Mouse (Mus musculus) liver, embryonic 15.5 days (tissue): ENCODE measurements around the gene Appbp2. TPM values are rescaled to one million over a fixed set of nuclear protein-coding genes. Genes with fewer than 3 reads are reported as not detected.
"Not testable (repeated sequence)": the region's sequence is repeated elsewhere in the genome, so short reads cannot be mapped to it uniquely, and the experiment has no call there.

Source experiments
- ATAC-seq: fragments of 200-750 bp; cut with Nextera tagmentation; 2 replicates; pipeline ENCODE4 v1.8.0; 2017; ENCODE audit warnings: moderate number of reproducible peaks, mild to moderate bottlenecking, moderate library complexity; ENCODE audit not compliant: insufficient read depth
- H3K27ac ChIP-seq: fragments of 300-500 bp; sonication (generic); replicated peaks from 2 replicates; pipeline ENCODE4 v1.5.1; 2015; ENCODE audit warnings: mild to moderate bottlenecking, inconsistent platforms
- H3K27me3 ChIP-seq: fragments of 300-500 bp; sonication (generic); 2 replicates; pipeline ENCODE4 v1.6.1; 2015; ENCODE audit warnings: mild to moderate bottlenecking, inconsistent platforms
- H3K36me3 ChIP-seq: fragments of 300-500 bp; sonication (generic); replicated peaks from 2 replicates; pipeline ENCODE4 v1.6.1; 2015; ENCODE audit warnings: moderate library complexity, mild to moderate bottlenecking, inconsistent platforms
- H3K4me1 ChIP-seq: fragments of 300-500 bp; sonication (generic); replicated peaks from 2 replicates; pipeline ENCODE4 v1.6.1; 2015; ENCODE audit warnings: inconsistent platforms
- H3K4me2 ChIP-seq: fragments of 300-500 bp; sonication (generic); 2 replicates; pipeline ENCODE4 v1.6.1; 2015; ENCODE audit warnings: moderate library complexity, mild to moderate bottlenecking, inconsistent platforms
- H3K4me3 ChIP-seq: fragments of 300-500 bp; sonication (generic); replicated peaks from 2 replicates; pipeline ENCODE4 v1.5.1; 2015; ENCODE audit warnings: mild to moderate bottlenecking, inconsistent platforms
- H3K9ac ChIP-seq: fragments of 300-500 bp; sonication (generic); 2 replicates; pipeline ENCODE4 v1.6.1; 2015; ENCODE audit warnings: moderate library complexity, mild to moderate bottlenecking, inconsistent platforms
- H3K9me3 ChIP-seq: fragments of 300-500 bp; sonication (generic); replicated peaks from 2 replicates; pipeline ENCODE4 v1.6.1; 2016; ENCODE audit warnings: inconsistent platforms
- WGBS: fragments of 180-500 bp; shearing (Covaris S2); methylation state at CpG from one replicate; pipeline ENCODE4 v1.1.7; 2015; ENCODE audit warnings: mixed read lengths; ENCODE audit not compliant: insufficient replicate concordance; 5-methylcytosine and 5-hydroxymethylcytosine counted together
- polyA plus RNA-seq: library from polyadenylated mRNA; unstranded; fragments of >200 nt; fragmentation: Nextera tagmentation; extraction: Ambion mirVana; gene quantifications from 2 replicates; pipeline ENCODE4 v1.2.1, GENCODE M21; 2015

The Appbp2 gene
- polyA plus RNA-seq, 1 experiment from 2014 or later: 12.5 TPM

DNA sequence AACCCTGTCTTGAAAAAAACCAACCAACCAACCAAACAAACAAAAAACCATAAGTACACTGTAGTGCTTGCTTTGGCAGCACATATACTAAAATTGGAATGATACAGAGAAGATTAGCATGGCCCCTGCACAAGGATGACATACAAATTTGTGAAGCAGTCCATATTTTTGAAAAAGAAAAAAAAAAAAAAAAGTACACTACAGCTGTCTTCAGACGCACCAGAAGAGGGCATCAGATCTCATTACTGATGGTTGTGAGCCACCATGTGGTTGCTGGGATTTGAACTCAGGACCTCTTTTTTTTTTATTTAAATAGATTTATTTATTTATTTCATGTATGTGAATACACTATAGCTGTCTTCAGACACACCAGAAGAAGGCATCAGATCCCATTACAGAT, 71.9 kb downstream of the Appbp2 start:
- H3K4me3 ChIP-seq, H3K4me2 ChIP-seq, ATAC-seq, H3K9me3 ChIP-seq, H3K36me3 ChIP-seq, H3K4me1 ChIP-seq, H3K9ac ChIP-seq, H3K27ac ChIP-seq: not testable (repeated sequence)
- H3K27me3 ChIP-seq: peaks cover 14% of the 10 kb centered on the region
- 66% methylated on average over 1 of the region's 1 CpGs for WGBS

DNA sequence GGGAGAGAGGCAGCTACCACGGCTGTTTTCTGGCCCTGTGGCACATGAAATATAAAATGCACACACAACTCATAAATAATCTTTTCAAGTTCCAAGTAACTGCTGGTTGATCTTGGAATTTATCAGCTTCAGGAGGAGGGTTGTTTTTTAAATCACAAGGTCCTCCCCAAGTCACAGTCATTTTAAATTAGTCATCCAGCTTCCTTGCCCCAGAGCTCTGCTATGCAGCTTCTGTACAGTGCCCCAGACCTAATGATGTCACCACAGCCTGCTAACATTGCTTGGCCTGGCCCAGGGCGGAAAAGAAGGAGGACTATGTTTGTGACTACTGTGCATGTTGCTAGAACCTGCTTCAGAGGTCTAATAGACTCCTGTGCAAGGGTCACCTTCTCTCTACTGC, 77.6 kb downstream of the Appbp2 start:
- Histone ChIP-seq H3K9ac (no peak overlapping the region), H3K36me3 (no peaks in the 10 kb centered on the region), H3K4me1 (no peaks in the 10 kb centered on the region), H3K4me3 (no peak overlapping the region), H3K9me3 (no peaks in the 10 kb centered on the region), H3K27me3 (peaks cover 19% of the 10 kb centered on the region), H3K4me2 (no peak overlapping the region), H3K27ac (no peak overlapping the region)
- WGBS: 52% methylated on average over 2 of the region's 2 CpGs
- no peak for ATAC-seq

DNA sequence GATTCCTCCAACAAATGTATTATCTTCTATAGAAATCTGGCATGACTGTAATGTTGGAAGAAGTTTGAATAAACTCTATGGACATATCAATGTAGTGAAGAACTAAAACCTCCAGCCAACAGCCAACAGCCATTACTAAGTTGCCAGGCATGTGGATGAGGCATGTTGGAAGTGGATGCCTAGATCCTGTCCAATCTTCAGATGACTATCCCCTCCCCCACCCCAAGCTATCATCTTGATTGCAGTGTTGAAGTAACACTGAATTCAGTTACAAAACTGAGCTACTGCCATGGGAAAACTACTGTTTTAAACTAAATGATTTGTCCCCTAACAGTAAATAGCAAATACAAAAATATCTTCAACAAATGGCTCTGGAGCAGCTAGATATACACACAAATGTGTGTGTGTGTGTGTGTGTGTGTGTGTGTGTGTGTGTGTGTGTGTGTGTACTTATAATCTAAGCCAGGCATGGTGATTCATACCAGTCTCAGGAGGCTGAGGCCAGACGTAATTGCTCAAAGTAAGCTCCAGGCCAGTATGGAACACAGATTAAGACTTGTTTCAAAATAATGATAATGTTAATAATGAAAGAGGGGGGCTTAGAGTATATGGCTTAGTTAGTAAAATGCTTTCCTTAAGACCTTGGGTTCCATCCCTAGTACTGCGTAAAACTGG, 82.5 kb downstream of the Appbp2 start:
- Histone ChIP-seq H3K4me3 (no peak overlapping the region), H3K9ac (no peak overlapping the region), H3K4me2 (no peak overlapping the region), H3K9me3 (no peaks in the 10 kb centered on the region), H3K27ac (no peak overlapping the region), H3K27me3 (peaks cover 5% of the 10 kb centered on the region; the same call in 1 of the 2 replicates), H3K36me3 (no peaks in the 10 kb centered on the region), H3K4me1 (no peaks in the 10 kb centered on the region)
- 68% methylated on average over 2 of the region's 2 CpGs for WGBS
- ATAC-seq: no peak

DNA sequence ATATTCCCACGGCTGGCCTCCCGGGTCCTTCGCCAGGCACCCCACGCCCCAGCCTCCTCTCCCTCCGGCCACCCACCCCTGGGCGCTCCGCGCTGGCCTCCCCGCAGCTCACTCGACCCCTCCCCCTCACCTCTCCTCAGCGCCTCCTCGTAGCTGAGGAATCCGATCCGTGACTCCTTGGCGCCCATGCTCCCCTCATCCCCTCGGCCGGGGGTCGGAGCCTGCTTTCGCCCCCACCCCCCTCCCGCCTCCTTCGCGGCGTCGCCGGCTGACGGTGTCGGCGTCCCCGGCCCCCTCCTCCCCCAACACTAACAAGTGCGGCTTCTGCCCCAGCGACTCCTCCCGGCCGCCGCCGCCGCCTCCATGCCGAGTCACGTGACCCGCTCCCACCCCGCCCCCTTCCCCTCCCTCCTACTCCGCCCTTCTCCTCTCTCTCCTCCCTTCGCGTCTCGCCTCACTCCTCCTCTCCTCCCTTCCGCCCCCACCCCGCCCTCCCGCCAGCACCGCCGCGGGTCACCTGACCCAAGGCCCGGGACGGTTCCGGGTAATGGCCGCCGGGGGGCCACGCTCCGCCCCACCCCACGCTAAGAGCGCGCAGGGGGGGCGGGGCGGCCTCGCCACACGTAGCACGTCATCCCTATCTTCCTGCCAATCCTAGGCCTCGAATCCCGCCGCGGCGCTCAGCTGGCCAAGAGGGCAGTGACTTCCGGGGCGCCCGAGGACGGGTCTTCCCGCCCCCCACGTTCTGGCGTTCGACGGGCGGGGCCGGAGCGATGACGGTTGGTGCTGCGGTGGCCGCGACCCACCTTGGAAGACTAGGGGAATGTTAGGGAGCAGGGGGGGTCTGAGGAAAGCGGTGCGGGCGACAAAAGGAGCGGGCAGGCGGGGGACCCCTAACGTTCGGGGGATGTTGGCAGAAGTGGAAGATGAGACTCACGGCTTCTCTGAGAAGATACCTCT, 95.1 kb downstream of the Appbp2 start, which contains the start of gene Usp32:
Gene Usp32, minus strand, starts transcription at position 581 of the 960 bp plus-strand sequence.
- under 1% methylated on average over 94 of the region's 94 CpGs for WGBS
- peak; percentile 94 for ATAC-seq
- H3K4me1 ChIP-seq: peaks cover 43% of the 10 kb centered on the region
- peak within 1 kb of the TSS; percentile 90 for H3K4me3 ChIP-seq
- H3K9ac ChIP-seq: peak within 1 kb of the TSS; percentile 97
- no peaks in the 10 kb centered on the region for H3K27me3 ChIP-seq
- H3K27ac ChIP-seq: peak within 1 kb of the TSS; percentile 93
- H3K36me3 ChIP-seq: peaks cover 20% of the 10 kb centered on the region
- no peaks in the 10 kb centered on the region for H3K9me3 ChIP-seq
- H3K4me2 ChIP-seq: peak within 1 kb of the TSS; percentile 76

DNA sequence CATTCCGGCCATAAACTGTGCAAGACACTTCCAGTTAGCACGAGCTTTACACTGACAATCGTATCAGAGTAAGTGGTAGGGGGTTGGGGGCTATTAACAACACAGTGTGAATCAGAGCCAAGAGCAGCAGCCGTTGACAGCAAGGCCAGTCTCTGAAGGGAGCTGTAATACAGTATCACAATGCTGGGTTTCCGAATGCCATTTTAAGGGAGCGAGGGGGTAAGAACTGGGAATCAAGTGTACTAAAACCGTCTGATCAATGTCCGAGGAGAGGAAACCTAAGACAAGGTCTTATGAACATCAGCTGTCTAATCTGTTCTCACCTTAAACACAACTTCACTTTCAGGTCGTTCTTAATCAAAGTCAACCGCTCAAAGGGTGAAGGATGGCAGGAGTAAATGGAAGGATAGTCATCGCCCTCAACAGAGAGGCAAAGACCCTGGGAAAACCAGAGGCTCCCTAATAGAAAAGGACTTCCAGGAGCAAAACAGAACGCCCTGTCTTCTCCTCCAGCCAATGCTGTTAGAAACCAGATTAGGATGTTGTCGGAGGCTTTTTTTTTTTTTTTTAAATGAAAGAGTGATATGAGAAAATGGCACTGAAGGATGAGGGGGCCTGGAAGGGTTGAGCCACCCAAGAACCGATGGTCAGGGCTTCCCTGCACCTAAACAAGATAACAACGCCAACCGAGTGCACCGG, 96.0 kb downstream of the Appbp2 start:
- Histone ChIP-seq H3K4me2 (peak overlapping the region; percentile 64), H3K27me3 (no peaks in the 10 kb centered on the region), H3K9ac (peak overlapping the region; percentile 97), H3K27ac (peak overlapping the region; percentile 93), H3K4me1 (peaks cover 52% of the 10 kb centered on the region), H3K36me3 (peaks cover 29% of the 10 kb centered on the region), H3K9me3 (no peaks in the 10 kb centered on the region), H3K4me3 (peak overlapping the region; percentile 90)
- 6% methylated on average over 17 of the region's 17 CpGs for WGBS
- ATAC-seq: no peak

Other genes with a start within 250 kb of the Appbp2 start
- 10.1 and 15.2 TPM in 2 replicates for gene Usp32, start 95.0 kb downstream of the Appbp2 start, polyA plus RNA-seq
- not detected in 2 replicates for gene 1700125H20Rik, start 64.7 kb downstream of the Appbp2 start, polyA plus RNA-seq
- 21.1 and 21.3 TPM in 2 replicates for gene Ppm1d, start 76.1 kb upstream of the Appbp2 start, polyA plus RNA-seq
- gene Bcas3, start 118.0 kb upstream of the Appbp2 start, polyA plus RNA-seq: 18.1 and 19.8 TPM in 2 replicates